Mouse (Mus musculus) heart, adult 2 months (tissue): ENCODE measurements around the gene Tada1. TPM values are rescaled to one million over a fixed set of nuclear protein-coding genes. Genes with fewer than 3 reads are reported as not detected.

Source experiments
- DNase-seq, 2 experiments: peaks; one replicate each; pipeline ENCODE4 v3.0.0; 2021
- H3K27ac ChIP-seq: fragments of 200-600 bp; 2 replicates; pipeline ENCODE4 v1.8.1; 2022
- H3K27me3 ChIP-seq: fragments of 200-500 bp; 2 replicates; pipeline ENCODE4 v1.6.1; 2012; ENCODE audit warnings: mild to moderate bottlenecking, low read length, inconsistent platforms, mixed read lengths; ENCODE audit not compliant: control insufficient read depth, insufficient read depth
- H3K36me3 ChIP-seq: fragments of 200-500 bp; 2 replicates; pipeline ENCODE4 v1.6.1; 2012; ENCODE audit warnings: low read length, inconsistent platforms; ENCODE audit not compliant: control insufficient read depth, insufficient read depth
- H3K4me1 ChIP-seq: fragments of 200-500 bp; 2 replicates; pipeline ENCODE4 v1.6.1; 2011; ENCODE audit warnings: low read length; ENCODE audit not compliant: control insufficient read depth, insufficient read depth
- H3K4me3 ChIP-seq: fragments of 200-600 bp; 2 replicates; pipeline ENCODE4 v1.8.1; 2022
- H3K79me2 ChIP-seq: fragments of 200-500 bp; replicated peaks from 2 replicates; pipeline ENCODE4 v1.6.1; 2012; ENCODE audit warnings: mild to moderate bottlenecking, inconsistent platforms, low read length, moderate library complexity, mixed read lengths; ENCODE audit not compliant: control insufficient read depth, insufficient read depth
- H3K9ac ChIP-seq: fragments of 200-500 bp; 2 replicates; pipeline ENCODE4 v1.6.1; 2012; ENCODE audit warnings: low read depth, mild to moderate bottlenecking, control low read depth, inconsistent platforms, low read length, mixed read lengths
- CTCF ChIP-seq: fragments of 200-600 bp; IDR thresholded peaks from 2 replicates; pipeline ENCODE4 v1.8.1; 2022; ENCODE audit warnings: antibody characterized with exemption, mild to moderate bottlenecking, moderate library complexity
- EP300 ChIP-seq: fragments of 200-500 bp; IDR thresholded peaks from 2 replicates; pipeline ENCODE4 v1.6.1; 2011; ENCODE audit warnings: low read depth, low read length, control low read depth; ENCODE audit not compliant: insufficient read depth
- POLR2A ChIP-seq: fragments of 200-500 bp; IDR thresholded peaks from 2 replicates; pipeline ENCODE4 v1.6.1; 2011; ENCODE audit warnings: mild to moderate bottlenecking, low read depth, low read length, control low read depth; ENCODE audit not compliant: insufficient read depth
- WGBS: fragments of 180-500 bp; shearing (Covaris S2); methylation state at CpG from one replicate; pipeline ENCODE4 v1.1.7; 2018; 5-methylcytosine and 5-hydroxymethylcytosine counted together
- intact Hi-C: fragments of 180-260 bp; cut with DNase I; formaldehyde crosslinking; loops from one replicate; pipeline ENCODE4 v1.15.1; 2025
- polyA plus RNA-seq: library from polyadenylated mRNA; depleted of rRNA; stranded (reverse); fragments of >200 nt; gene quantifications from 2 replicates; pipeline ENCODE4 v1.2.3, GENCODE M21; 2012
- total RNA-seq, 2 experiments: library from RNA; stranded (reverse); gene quantifications; 2 replicates each; pipeline ENCODE4 v1.2.3; 2021

Tada1 gene
- total and polyA plus RNA-seq, 3 experiments: 6.6 to 9.2 (median 8.5) TPM

DNA sequence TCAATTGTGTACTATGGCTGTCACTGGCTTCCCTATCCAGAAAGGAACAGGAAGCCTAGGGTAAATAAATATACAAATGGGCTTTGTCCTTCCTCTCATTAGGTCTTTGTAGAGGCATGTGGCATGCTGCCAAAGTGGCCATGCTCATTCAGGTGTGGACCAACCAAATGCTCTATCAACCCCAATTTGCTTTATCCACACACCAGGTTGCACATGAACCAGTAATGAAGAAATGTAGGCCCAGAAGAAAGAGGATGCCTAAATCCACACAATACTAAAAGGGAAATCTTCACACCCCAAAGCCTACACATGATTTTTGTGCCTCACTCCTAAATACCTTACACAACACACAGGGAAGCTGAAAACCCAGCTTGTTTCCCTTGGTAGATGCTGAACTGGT is 22.6 kb downstream of the Tada1 start:
- no peaks in the 10 kb centered on the region; the same call in 1 of the 2 replicates for H3K4me1 ChIP-seq
- no peak overlapping the region for H3K4me3 ChIP-seq
- no peaks in the 10 kb centered on the region for H3K79me2 ChIP-seq
- H3K27me3 ChIP-seq: no peaks in the 10 kb centered on the region
- TF ChIP-seq EP300: no peak
- no peak for TF ChIP-seq CTCF
- no peak for TF ChIP-seq POLR2A
- no peak overlapping the region for H3K27ac ChIP-seq
- intact Hi-C loops: no loop called here
- DNase-seq: no peak
- no peak overlapping the region for H3K9ac ChIP-seq
- H3K36me3 ChIP-seq: peaks cover 5% of the 10 kb centered on the region; the same call in 1 of the 2 replicates

DNA sequence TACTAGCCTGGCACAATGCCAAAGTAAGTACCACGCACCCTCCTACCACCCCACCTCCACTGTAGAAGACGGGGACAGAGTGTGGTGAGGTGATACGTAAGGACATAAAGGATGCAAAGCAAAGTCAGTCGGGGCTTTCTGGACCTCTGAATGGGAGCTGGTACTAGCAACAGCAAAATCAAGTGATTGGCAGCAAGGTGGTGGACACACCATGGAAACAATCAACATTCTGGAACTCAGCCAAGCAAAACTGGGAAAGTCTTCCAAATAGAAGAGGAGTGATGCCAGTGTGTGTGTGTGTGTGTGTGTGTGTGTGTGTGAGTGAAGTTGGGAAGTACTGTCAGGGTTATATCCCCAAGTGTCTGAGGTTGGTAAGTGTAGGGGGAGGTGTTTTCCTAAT is 23.1 kb downstream of the Tada1 start:
- intact Hi-C loops: no loop called here
- H3K9ac ChIP-seq: no peak overlapping the region

DNA sequence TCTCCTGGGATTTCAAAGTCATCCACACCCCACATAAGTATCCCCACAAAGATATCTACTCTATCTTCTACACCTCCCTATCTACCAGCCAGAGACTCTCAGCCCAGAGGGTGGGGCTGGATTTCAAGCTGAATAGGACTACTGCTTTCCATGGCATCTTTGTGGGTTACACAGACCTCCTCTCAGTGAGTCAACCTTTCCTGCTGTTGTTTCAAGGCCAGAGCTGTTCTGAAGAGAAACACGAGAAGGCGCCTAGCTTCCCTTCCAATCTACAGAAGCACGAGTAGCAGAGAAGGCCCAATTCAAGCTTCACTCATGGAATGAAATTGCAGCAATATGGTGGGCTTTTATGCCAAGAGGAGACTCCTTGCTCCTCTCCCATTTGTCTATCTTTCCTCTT is 24.9 kb downstream of the Tada1 start:
- DNase-seq: no peak
- H3K4me3 ChIP-seq: no peak overlapping the region
- peaks cover 4% of the 10 kb centered on the region; the same call in 1 of the 2 replicates for H3K36me3 ChIP-seq
- H3K4me1 ChIP-seq: no peaks in the 10 kb centered on the region; the same call in 1 of the 2 replicates
- no peaks in the 10 kb centered on the region for H3K79me2 ChIP-seq
- intact Hi-C loops: no loop called here
- no peaks in the 10 kb centered on the region for H3K27me3 ChIP-seq
- no peak overlapping the region for H3K27ac ChIP-seq
- TF ChIP-seq EP300 (no peak), POLR2A (no peak), CTCF (no peak)
- H3K9ac ChIP-seq: no peak overlapping the region
- WGBS: 68% methylated on average over 3 of the region's 3 CpGs

More for the DNA sequence above, 23.1 kb downstream of the Tada1 start:
- no peaks in the 10 kb centered on the region for H3K27me3 ChIP-seq
- no peak overlapping the region for H3K4me3 ChIP-seq
- DNase-seq: no peak
- TF ChIP-seq POLR2A (no peak), CTCF (no peak), EP300 (no peak)
- no peak overlapping the region for H3K27ac ChIP-seq
- H3K79me2 ChIP-seq: no peaks in the 10 kb centered on the region
- 60% methylated on average over 4 of the region's 4 CpGs for WGBS
- no peaks in the 10 kb centered on the region; the same call in 1 of the 2 replicates for H3K4me1 ChIP-seq
- H3K36me3 ChIP-seq: peaks cover 5% of the 10 kb centered on the region; the same call in 1 of the 2 replicates

DNA sequence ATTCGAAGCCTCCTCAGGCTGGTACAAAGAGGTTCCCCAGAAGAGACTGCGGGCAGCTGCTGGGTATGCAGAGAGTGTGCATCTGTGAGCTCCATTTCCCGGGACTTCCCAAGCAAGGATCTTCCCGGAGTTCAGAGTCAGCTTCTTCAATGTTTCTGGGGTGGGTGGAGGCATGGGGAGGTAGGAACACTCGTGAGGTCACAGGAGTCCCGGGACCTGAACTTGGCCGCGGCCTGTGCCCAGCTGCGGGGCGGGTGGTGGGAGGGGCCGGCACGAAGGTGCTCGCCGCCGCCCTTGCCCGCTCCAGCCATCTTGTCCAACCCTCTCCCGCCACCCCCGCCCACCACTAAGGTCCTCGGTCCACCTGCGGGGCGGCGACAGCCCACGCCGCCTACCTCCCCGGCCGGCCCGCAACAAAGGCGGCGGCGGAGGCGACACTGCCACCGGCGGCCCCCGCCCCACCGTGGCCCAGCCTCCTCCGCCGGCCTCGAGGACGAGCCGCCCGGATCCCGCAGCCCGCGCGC is 30.3 kb downstream of the Tada1 start:
- H3K27ac ChIP-seq: peak overlapping the region; percentile 81
- peaks cover 4% of the 10 kb centered on the region; the same call in 1 of the 2 replicates for H3K36me3 ChIP-seq
- H3K4me3 ChIP-seq: peak overlapping the region; percentile 57
- TF ChIP-seq CTCF (no peak), EP300 (no peak), POLR2A (no peak)
- H3K9ac ChIP-seq: peak overlapping the region; percentile 89
- no peak for DNase-seq
- 1% methylated on average over 37 of the region's 45 CpGs for WGBS
- no peaks in the 10 kb centered on the region for H3K79me2 ChIP-seq
- H3K27me3 ChIP-seq: no peaks in the 10 kb centered on the region
- H3K4me1 ChIP-seq: no peaks in the 10 kb centered on the region
- intact Hi-C loops: loop anchor here (1.0 to 5.0 kb wide), 2 partner anchors 30 to 1172 kb away; partner anchors contain the start of genes Tada1 and Tiprl

DNA sequence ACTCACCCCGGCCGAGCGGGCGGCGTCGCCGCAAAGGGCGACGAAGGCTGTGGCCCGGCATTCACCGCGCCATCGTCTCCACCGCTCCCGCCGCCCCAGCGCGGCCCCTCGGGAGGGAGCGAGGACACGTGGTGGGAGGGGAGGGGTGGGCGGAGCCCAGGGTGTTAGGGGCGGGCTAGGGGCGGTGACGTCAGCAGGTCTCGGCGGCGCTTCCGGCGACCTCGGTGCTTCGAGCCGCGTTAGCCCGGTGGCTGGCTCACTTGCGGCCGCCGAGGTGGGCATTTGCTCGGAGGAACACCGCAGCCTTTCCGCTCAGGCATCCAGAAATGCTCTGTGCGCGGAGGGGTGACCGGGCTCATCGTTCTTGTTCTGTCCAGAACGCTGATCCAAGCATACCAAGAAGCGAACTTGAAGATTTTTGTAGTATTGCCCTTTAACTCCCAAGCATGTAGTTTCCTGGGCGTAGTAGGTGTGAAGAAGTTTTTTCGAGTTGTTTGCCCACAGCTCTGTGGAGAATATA is 30.9 kb downstream of the Tada1 start, which contains the start of gene Pogk:
Gene Pogk, minus strand, starts transcription at position 163 of the 520 bp plus-strand sequence.
- TF ChIP-seq CTCF (no peak), POLR2A (peak; percentile 78; the same call in 1 of the 2 replicates), EP300 (0 out of 2 replicates have a peak, but pooled peaks have one; percentile 9)
- 2% methylated on average over 49 of the region's 49 CpGs for WGBS

DNA sequence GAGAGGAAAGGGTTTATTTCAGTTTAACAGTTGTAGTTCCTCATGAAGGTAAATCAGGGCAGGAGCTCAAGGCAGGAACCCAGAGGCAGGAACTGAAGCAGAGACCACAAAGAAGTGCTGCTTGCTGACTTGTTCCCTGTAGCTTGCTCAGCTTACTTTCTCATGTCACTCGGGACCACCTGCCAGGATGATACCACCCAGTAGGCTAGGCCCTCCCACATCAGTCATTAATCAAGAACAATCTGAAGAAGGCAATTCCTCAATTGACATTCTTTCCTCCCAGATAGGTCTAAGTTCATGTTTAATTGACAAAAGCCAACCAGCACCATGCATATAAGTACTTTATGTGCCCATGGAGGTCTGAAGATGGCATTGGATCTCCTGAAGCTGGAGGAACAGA is 32.6 kb downstream of the Tada1 start:
- Histone ChIP-seq H3K27ac (no peak overlapping the region), H3K4me1 (no peaks in the 10 kb centered on the region), H3K27me3 (no peaks in the 10 kb centered on the region), H3K36me3 (no peaks in the 10 kb centered on the region), H3K79me2 (no peaks in the 10 kb centered on the region), H3K4me3 (no peak overlapping the region), H3K9ac (no peak overlapping the region)
- 100% methylated on average over 1 of the region's 1 CpGs for WGBS
- intact Hi-C loops: no loop called here
- DNase-seq: no peak
- TF ChIP-seq CTCF (no peak), EP300 (no peak), POLR2A (no peak)

More for the DNA sequence above, 30.9 kb downstream of the Tada1 start, which contains the start of gene Pogk:
- Histone ChIP-seq H3K4me1 (no peaks in the 10 kb centered on the region), H3K9ac (peak within 1 kb of the TSS; percentile 89), H3K79me2 (no peaks in the 10 kb centered on the region), H3K36me3 (peaks cover 4% of the 10 kb centered on the region; the same call in 1 of the 2 replicates), H3K27ac (peak within 1 kb of the TSS; percentile 81), H3K4me3 (peak within 1 kb of the TSS; percentile 57), H3K27me3 (no peaks in the 10 kb centered on the region)
- intact Hi-C loops: loop anchor here (1.0 to 5.0 kb wide), 2 partner anchors 30 to 1172 kb away; partner anchors contain the start of genes Tada1 and Tiprl
- DNase-seq: peak; percentile 86
